Mouse (Mus musculus) kidney, postnatal 14 days (tissue): ENCODE measurements around the gene Slc41a2.

Experiments used
- DNase-seq: peaks from one replicate; pipeline ENCODE4 v3.0.0; 2022; ENCODE audit warnings: mixed read lengths

Gene Slc41a2

GRCm38 (mm10) chr10:83301687-83302086 is 36.0 kb downstream of the Slc41a2 start:
- peak; percentile 27 for DNase-seq

- DNase-seq, result peak; percentile 5
These were observed 36.6 kb downstream of the Slc41a2 start for GRCm38 (mm10) chr10:83301054-83301453.

GRCm38 (mm10) chr10:83297017-83297416 is 40.7 kb downstream of the Slc41a2 start:
- no peak for DNase-seq

GRCm38 (mm10) chr10:83294746-83295145 is 42.9 kb downstream of the Slc41a2 start:
- DNase-seq, result peak; percentile 29

GRCm38 (mm10) chr10:83293352-83293751 is 44.3 kb downstream of the Slc41a2 start:
- no peak for DNase-seq

GRCm38 (mm10) chr10:83291731-83292130 is 46.0 kb downstream of the Slc41a2 start:
- no peak for DNase-seq

GRCm38 (mm10) chr10:83287828-83288227 is 49.9 kb downstream of the Slc41a2 start:
- DNase-seq, result no peak

- no peak for DNase-seq
These were observed 51.3 kb downstream of the Slc41a2 start for GRCm38 (mm10) chr10:83286399-83286798.

GRCm38 (mm10) chr10:83285724-83286256 is 51.9 kb downstream of the Slc41a2 start:
- no peak for DNase-seq

- DNase-seq, result no peak
These were observed 52.8 kb downstream of the Slc41a2 start for GRCm38 (mm10) chr10:83284916-83285315.

GRCm38 (mm10) chr10:83266731-83267130 is 71.0 kb downstream of the Slc41a2 start:
- DNase-seq, result no peak

GRCm38 (mm10) chr10:83266241-83266640 is 71.4 kb downstream of the Slc41a2 start:
- no peak for DNase-seq

- DNase-seq, result no peak
These were observed 73.0 kb downstream of the Slc41a2 start for GRCm38 (mm10) chr10:83264680-83265079.

GRCm38 (mm10) chr10:83264056-83264455 is 73.6 kb downstream of the Slc41a2 start:
- no peak for DNase-seq

- no peak for DNase-seq
These were observed 76.4 kb downstream of the Slc41a2 start for GRCm38 (mm10) chr10:83261264-83261663.

GRCm38 (mm10) chr10:83251377-83251776 is 86.3 kb downstream of the Slc41a2 start:
- DNase-seq, result no peak

- DNase-seq, result no peak
These were observed 89.6 kb downstream of the Slc41a2 start for GRCm38 (mm10) chr10:83248036-83248435.

- DNase-seq, result no peak
These were observed 92.0 kb downstream of the Slc41a2 start for GRCm38 (mm10) chr10:83245720-83246119.

- peak; percentile 42 for DNase-seq
These were observed 93.6 kb downstream of the Slc41a2 start for GRCm38 (mm10) chr10:83244131-83244530.

- no peak for DNase-seq
These were observed 95.5 kb downstream of the Slc41a2 start for GRCm38 (mm10) chr10:83242106-83242686.

GRCm38 (mm10) chr10:83234391-83234790 is 103.3 kb downstream of the Slc41a2 start:
- peak; percentile 21 for DNase-seq

GRCm38 (mm10) chr10:83233967-83234366 is 103.7 kb downstream of the Slc41a2 start:
- no peak for DNase-seq

GRCm38 (mm10) chr10:83228626-83229025 is 109.1 kb downstream of the Slc41a2 start:
- no peak for DNase-seq

GRCm38 (mm10) chr10:83224999-83225398 is 112.7 kb downstream of the Slc41a2 start:
- peak; percentile 37 for DNase-seq

GRCm38 (mm10) chr10:83220847-83221246 is 116.8 kb downstream of the Slc41a2 start:
- DNase-seq, result no peak
